In genomic region chr10:128890383-128891295, GRCm38 (mm10) we compare ENCODE assay signal across 8 mouse cellular contexts. TPM values are rescaled to one million over a fixed set of nuclear protein-coding genes. Genes with fewer than 3 reads are reported as not detected.
DNase-seq lines count a peak whose midpoint lies in the region; ATAC-seq and TF ChIP-seq lines count a peak whose summit lies in the region.

No protein-coding gene starts in this region.

- TF ChIP-seq CTCF in kidney, adult 2 months (conservative IDR thresholded peaks at IDR 0.05; ENCODE audit: insufficient read depth, insufficient read length, low read depth, low read length), result no peak
- no peak for TF ChIP-seq CTCF in liver, postnatal 0 days (IDR thresholded peaks at IDR 0.05; ENCODE audit: low read depth)
- TF ChIP-seq CTCF in stomach, postnatal 0 days (IDR thresholded peaks at IDR 0.05; ENCODE audit: low read depth), result no peak

- no peaks in the 10 kb centered on the region for H3K9me3 ChIP-seq in heart, embryonic 14.5 days (ENCODE audit: control insufficient read depth, low read length)
- H3K9me3 ChIP-seq in liver, postnatal 0 days (ENCODE audit: low read length), result no peaks in the 10 kb centered on the region
- H3K9me3 ChIP-seq in stomach, postnatal 0 days (ENCODE audit: control insufficient read depth, low read length), result no peaks in the 10 kb centered on the region

- peak overlapping the region; percentile 81 for H3K4me3 ChIP-seq in kidney, adult 2 months (ENCODE audit: insufficient read depth, low read depth, low read length)
- peak overlapping the region; percentile 60 to 73 for H3K4me3 ChIP-seq in heart, embryonic 14.5 days (ENCODE audit: control insufficient read depth in 1 of 2, insufficient read depth in 1 of 2, low read depth in 1 of 2, low read length in 2 of 2)
- H3K4me3 ChIP-seq in liver, postnatal 0 days (ENCODE audit: low read depth, low read length), result peak overlapping the region; percentile 44
- peak overlapping the region; percentile 51 for H3K4me3 ChIP-seq in stomach, postnatal 0 days (ENCODE audit: low read depth, low read length)

- H3K27me3 ChIP-seq in kidney, adult 2 months (replicated peaks; ENCODE audit: control insufficient read depth, insufficient read depth, low read length), result no peaks in the 10 kb centered on the region
- peaks cover 9% of the 10 kb centered on the region for H3K27me3 ChIP-seq in heart, embryonic 14.5 days (ENCODE audit: control insufficient read depth, insufficient read depth, low read length)
- H3K27me3 ChIP-seq in liver, postnatal 0 days (ENCODE audit: insufficient read depth, low read length), result peaks cover 41% of the 10 kb centered on the region
- no peaks in the 10 kb centered on the region for H3K27me3 ChIP-seq in stomach, postnatal 0 days (ENCODE audit: control insufficient read depth, insufficient read depth, low read length)

- WGBS in kidney, adult 2 months, result 2% methylated on average over 40 of the region's 40 CpGs
- under 1% methylated on average over 40 of the region's 40 CpGs for WGBS in heart, embryonic 14.5 days
- 3% methylated on average over 40 of the region's 40 CpGs for WGBS in liver, postnatal 0 days (ENCODE audit: insufficient replicate concordance)
- under 1% methylated on average over 39 of the region's 40 CpGs for WGBS in stomach, postnatal 0 days

- no peak for TF ChIP-seq EP300 in liver, postnatal 0 days (IDR thresholded peaks at IDR 0.05; ENCODE audit: low read depth)
- no peak for TF ChIP-seq EP300 in stomach, postnatal 0 days (optimal IDR thresholded peaks at IDR 0.05)

- no peak for TF ChIP-seq POLR2A in kidney, adult 2 months (IDR thresholded peaks at IDR 0.05; ENCODE audit: low read depth, low read length)

- ATAC-seq in heart, embryonic 14.5 days (ENCODE audit: insufficient number of reproducible peaks, insufficient read depth, low FRiP score, low read depth), result no peak
- 0 out of 2 replicates have a peak, but pooled peaks have one; percentile 7 for ATAC-seq in liver, postnatal 0 days
- no peak; the same call in 1 of the 2 replicates for ATAC-seq in stomach, postnatal 0 days (ENCODE audit: low FRiP score, low TSS enrichment)

- no peak overlapping the region for H3K27ac ChIP-seq in kidney, adult 2 months (ENCODE audit: insufficient read depth, low read depth, low read length)
- peak overlapping the region; percentile 34 to 85; a peak in 3 of 4 replicates for H3K27ac ChIP-seq in heart, embryonic 14.5 days (replicated peaks in 1 of 2; ENCODE audit: control insufficient read depth in 1 of 2, insufficient read depth in 1 of 2, low read depth in 2 of 2, low read length in 2 of 2)
- no peak overlapping the region for H3K27ac ChIP-seq in liver, postnatal 0 days (ENCODE audit: low read depth)
- H3K27ac ChIP-seq in stomach, postnatal 0 days (replicated peaks), result peak overlapping the region; percentile 71

- DNase-seq in kidney, adult 2 months, result no peak
- DNase-seq in kidney, postnatal 14 days, result no peak
- DNase-seq in MN1 (ENCODE audit: low spot score), result peak; percentile 58
- DNase-seq in liver, postnatal 0 days, result no peak
- no peak for DNase-seq in stomach, postnatal 0 days (ENCODE audit: low spot score)
- no peak for DNase-seq in adrenal gland, adult 8-10 months
- no peak for DNase-seq in layer of hippocampus, adult 11-12 months (ENCODE audit: low spot score)

- peaks cover 8% of the 10 kb centered on the region; the same call in 1 of the 2 replicates for H3K4me1 ChIP-seq in kidney, adult 2 months (ENCODE audit: control insufficient read depth, insufficient read depth, low read length)
- peaks cover 17 to 32% of the 10 kb centered on the region in 2 experiments for H3K4me1 ChIP-seq in heart, embryonic 14.5 days (ENCODE audit: control insufficient read depth in 2 of 2, insufficient read depth in 2 of 2, low read length in 2 of 2)
- peaks cover 15% of the 10 kb centered on the region for H3K4me1 ChIP-seq in liver, postnatal 0 days (ENCODE audit: insufficient read depth)
- 0 out of 2 replicates have a peak, but pooled peaks cover 3% of the 10 kb centered on the region for H3K4me1 ChIP-seq in stomach, postnatal 0 days (replicated peaks; ENCODE audit: control insufficient read depth, insufficient read depth)

- peak overlapping the region; percentile 96 for H3K4me2 ChIP-seq in heart, embryonic 14.5 days (ENCODE audit: low read length)
- peak overlapping the region; percentile 71 for H3K4me2 ChIP-seq in liver, postnatal 0 days (ENCODE audit: low read depth, low read length)
- peak overlapping the region; percentile 74 for H3K4me2 ChIP-seq in stomach, postnatal 0 days (replicated peaks; ENCODE audit: low read depth)

- peak overlapping the region; percentile 82 for H3K9ac ChIP-seq in heart, embryonic 14.5 days (ENCODE audit: low read length)
- peak overlapping the region; percentile 39; the same call in 1 of the 2 replicates for H3K9ac ChIP-seq in liver, postnatal 0 days (replicated peaks)
- H3K9ac ChIP-seq in stomach, postnatal 0 days (ENCODE audit: low read length), result peak overlapping the region; percentile 75

- no peaks in the 10 kb centered on the region for H3K36me3 ChIP-seq in kidney, adult 2 months (ENCODE audit: control insufficient read depth, insufficient read depth, low read length)
- peaks cover 8% of the 10 kb centered on the region; the same call in 1 of the 2 replicates for H3K36me3 ChIP-seq in heart, embryonic 14.5 days (ENCODE audit: control insufficient read depth, insufficient read depth, low read length)
- no peaks in the 10 kb centered on the region for H3K36me3 ChIP-seq in liver, postnatal 0 days (replicated peaks; ENCODE audit: insufficient read depth, low read length)
- H3K36me3 ChIP-seq in stomach, postnatal 0 days (ENCODE audit: control insufficient read depth, insufficient read depth, low read length), result no peaks in the 10 kb centered on the region; the same call in 1 of the 2 replicates

RNA-seq across cellular contexts. Expression of gene Gdf11, which starts 0.9 kb away (rescaled TPM):
- polyA plus RNA-seq in kidney, adult 2 months (2012; rRNA removed), result 2.5 and 2.9 TPM in 2 replicates
- polyA plus RNA-seq in heart, embryonic 14.5 days (2014; fragmentation: Nextera tagmentation; extraction: Ambion mirVana), result 2.3 and 3.4 TPM in 2 replicates
- 0.17 and 0.23 TPM in 2 replicates for polyA plus RNA-seq in liver, postnatal 0 days (2015; fragmentation: Nextera tagmentation; extraction: Ambion mirVana)
- polyA plus RNA-seq in stomach, postnatal 0 days (2015; fragmentation: Nextera tagmentation; extraction: Ambion mirVana), result 1.5 and 1.6 TPM in 2 replicates
- 1 to 10 TPM; 2.0 to 2.9 (median 2.3) TPM for total RNA-seq in adrenal gland, adult 8-10 months (2022)

RNA-seq across cellular contexts. Expression of gene Cd63, which starts 10.2 kb away (rescaled TPM):
- polyA plus RNA-seq in kidney, adult 2 months (2012; rRNA removed), result 713 and 847 TPM in 2 replicates
- polyA plus RNA-seq in heart, embryonic 14.5 days (2014; fragmentation: Nextera tagmentation; extraction: Ambion mirVana), result 363 and 394 TPM in 2 replicates
- 271 and 296 TPM in 2 replicates for polyA plus RNA-seq in liver, postnatal 0 days (2015; fragmentation: Nextera tagmentation; extraction: Ambion mirVana)
- 760 and 773 TPM in 2 replicates for polyA plus RNA-seq in stomach, postnatal 0 days (2015; fragmentation: Nextera tagmentation; extraction: Ambion mirVana)
- 100 to 1,000 TPM; 313 to 472 (median 396) TPM for total RNA-seq in adrenal gland, adult 8-10 months (2022)

RNA-seq across cellular contexts. Expression of gene Rdh5, which starts 32.0 kb away (rescaled TPM):
- 38.9 and 46.0 TPM in 2 replicates for polyA plus RNA-seq in kidney, adult 2 months (2012; rRNA removed)
- polyA plus RNA-seq in heart, embryonic 14.5 days (2014; fragmentation: Nextera tagmentation; extraction: Ambion mirVana), result 7.7 and 11.5 TPM in 2 replicates
- polyA plus RNA-seq in liver, postnatal 0 days (2015; fragmentation: Nextera tagmentation; extraction: Ambion mirVana), result 54.5 and 63.1 TPM in 2 replicates
- polyA plus RNA-seq in stomach, postnatal 0 days (2015; fragmentation: Nextera tagmentation; extraction: Ambion mirVana), result 8.1 and 9.5 TPM in 2 replicates
- total RNA-seq in adrenal gland, adult 8-10 months (2022), result 10 to 100 TPM in 3 of 4 experiments, 1 to 10 TPM in 1; 9.5 to 23.2 (median 15.7) TPM

RNA-seq across cellular contexts. Expression of gene Bloc1s1, which starts 33.2 kb away (rescaled TPM):
- polyA plus RNA-seq in kidney, adult 2 months (2012; rRNA removed), result 339 and 365 TPM in 2 replicates
- 239 and 251 TPM in 2 replicates for polyA plus RNA-seq in heart, embryonic 14.5 days (2014; fragmentation: Nextera tagmentation; extraction: Ambion mirVana)
- 128 and 130 TPM in 2 replicates for polyA plus RNA-seq in liver, postnatal 0 days (2015; fragmentation: Nextera tagmentation; extraction: Ambion mirVana)
- 194 and 198 TPM in 2 replicates for polyA plus RNA-seq in stomach, postnatal 0 days (2015; fragmentation: Nextera tagmentation; extraction: Ambion mirVana)
- 100 to 1,000 TPM; 137 to 192 (median 168) TPM for total RNA-seq in adrenal gland, adult 8-10 months (2022)

RNA-seq across cellular contexts. Expression of gene Itga7, which starts 43.0 kb away (rescaled TPM):
- polyA plus RNA-seq in kidney, adult 2 months (2012; rRNA removed), result 14.6 and 17.8 TPM in 2 replicates
- 3.7 and 3.9 TPM in 2 replicates for polyA plus RNA-seq in heart, embryonic 14.5 days (2014; fragmentation: Nextera tagmentation; extraction: Ambion mirVana)
- polyA plus RNA-seq in liver, postnatal 0 days (2015; fragmentation: Nextera tagmentation; extraction: Ambion mirVana), result 0.66 and 0.70 TPM in 2 replicates
- polyA plus RNA-seq in stomach, postnatal 0 days (2015; fragmentation: Nextera tagmentation; extraction: Ambion mirVana), result 8.5 and 8.7 TPM in 2 replicates
- total RNA-seq in adrenal gland, adult 8-10 months (2022), result 10 to 100 TPM in 2 of 4 experiments, 1 to 10 TPM in 2; 9.6 to 27.4 (median 11.8) TPM

Comparison
In these comparisons a context has a peak if more than half of its experiments do, and no peak if none do; other contexts are left out.
1. H3K27ac ChIP-seq: peak in heart, embryonic 14.5 days (2 of 2) and stomach, postnatal 0 days (single experiment); none in kidney, adult 2 months (single experiment) and liver, postnatal 0 days (single experiment).
2. Peak in every context shown above with its lines, with median percentiles within 50 percentile points of each other: H3K4me3 ChIP-seq, H3K4me2 ChIP-seq and H3K9ac ChIP-seq.